Mouse (Mus musculus) lung, embryonic 14.5 days (tissue): ENCODE measurements around the gene Tas2r136. TPM values are rescaled to one million over a fixed set of nuclear protein-coding genes. Genes with fewer than 3 reads are reported as not detected.

Experiments
- ATAC-seq: fragments of 200-750 bp; cut with Nextera tagmentation; 2 replicates; pipeline ENCODE4 v1.8.0; 2017; ENCODE audit warnings: mild to moderate bottlenecking, moderate TSS enrichment, moderate library complexity; ENCODE audit not compliant: insufficient read depth
- DNase-seq: peaks from one replicate; pipeline ENCODE4 v3.0.0-alpha.2; 2015
- H3K27ac ChIP-seq: fragments of 300-500 bp; sonication (generic); 2 replicates; pipeline ENCODE4 v1.5.1; 2014; ENCODE audit warnings: low read depth, mild to moderate bottlenecking, moderate library complexity
- H3K27me3 ChIP-seq: fragments of 300-500 bp; sonication (generic); 2 replicates; pipeline ENCODE4 v1.6.1; 2014; ENCODE audit warnings: low read length, control low read depth; ENCODE audit not compliant: insufficient read depth
- H3K36me3 ChIP-seq: fragments of 300-500 bp; sonication (generic); 2 replicates; pipeline ENCODE4 v1.6.1; 2014; ENCODE audit warnings: control low read depth; ENCODE audit not compliant: insufficient read depth
- H3K4me1 ChIP-seq: fragments of 300-500 bp; sonication (generic); 2 replicates; pipeline ENCODE4 v1.6.1; 2014; ENCODE audit warnings: antibody characterized with exemption, control low read depth; ENCODE audit not compliant: insufficient read depth
- H3K4me2 ChIP-seq: fragments of 300-500 bp; sonication (generic); 2 replicates; pipeline ENCODE4 v1.6.1; 2014; ENCODE audit warnings: mild to moderate bottlenecking
- H3K4me3 ChIP-seq: fragments of 300-500 bp; sonication (generic); 2 replicates; pipeline ENCODE4 v1.5.1; 2014; ENCODE audit warnings: low read depth, low read length
- H3K9ac ChIP-seq: fragments of 300-500 bp; sonication (generic); 2 replicates; pipeline ENCODE4 v1.6.1; 2014
- H3K9me3 ChIP-seq: fragments of 300-500 bp; sonication (generic); 2 replicates; pipeline ENCODE4 v1.6.1; 2016; ENCODE audit warnings: low read depth, low read length, control low read depth
- CTCF ChIP-seq: IDR thresholded peaks from 2 replicates; pipeline ENCODE4 v1.5.1; 2016; ENCODE audit warnings: antibody characterized with exemption, low read depth
- WGBS: fragments of 180-500 bp; shearing (Covaris S2); extraction: QIAGEN DNeasy Blood & Tissue Kit; methylation state at CpG from one replicate; pipeline ENCODE4 v1.1.7; 2014; 5-methylcytosine and 5-hydroxymethylcytosine counted together
- polyA plus RNA-seq: library from polyadenylated mRNA; unstranded; fragments of >200 nt; fragmentation: Nextera tagmentation; extraction: Ambion mirVana; gene quantifications from 2 replicates; pipeline ENCODE4 v1.2.1, GENCODE M21; 2014

Tas2r136 gene
- not detected in 2 replicates for polyA plus RNA-seq

- Histone ChIP-seq H3K4me3 (no peak within 1 kb of the TSS), H3K4me2 (no peak within 1 kb of the TSS), H3K36me3 (no peaks in the 10 kb centered on the region), H3K9ac (no peak within 1 kb of the TSS), H3K27ac (no peak within 1 kb of the TSS), H3K4me1 (no peaks in the 10 kb centered on the region), H3K27me3 (no peaks in the 10 kb centered on the region), H3K9me3 (no peaks in the 10 kb centered on the region)
- no peak for TF ChIP-seq CTCF
- DNase-seq (no peak), ATAC-seq (no peak)
Observed at GRCm38 (mm10) chr6:132778062-132778461, at the start of gene Tas2r136. Gene Tas2r136 (minus strand): TSS chr6:132778162.

GRCm38 (mm10) chr6:132802518-132802917, 24.6 kb upstream of the Tas2r136 start, which contains the start of gene Tas2r117:
Gene Tas2r117 (plus strand): TSS chr6:132802818.
- Histone ChIP-seq H3K27me3 (no peaks in the 10 kb centered on the region), H3K4me2 (no peak within 1 kb of the TSS), H3K36me3 (no peaks in the 10 kb centered on the region), H3K4me3 (no peak within 1 kb of the TSS), H3K4me1 (no peaks in the 10 kb centered on the region), H3K9me3 (no peaks in the 10 kb centered on the region), H3K9ac (no peak within 1 kb of the TSS), H3K27ac (no peak within 1 kb of the TSS)
- ATAC-seq (no peak), DNase-seq (no peak)
- TF ChIP-seq CTCF = no peak
- 79% methylated on average over 1 of the region's 1 CpGs for WGBS

- no peak for TF ChIP-seq CTCF
Observed at GRCm38 (mm10) chr6:132795393-132795792, 17.4 kb upstream of the Tas2r136 start.

DNA sequence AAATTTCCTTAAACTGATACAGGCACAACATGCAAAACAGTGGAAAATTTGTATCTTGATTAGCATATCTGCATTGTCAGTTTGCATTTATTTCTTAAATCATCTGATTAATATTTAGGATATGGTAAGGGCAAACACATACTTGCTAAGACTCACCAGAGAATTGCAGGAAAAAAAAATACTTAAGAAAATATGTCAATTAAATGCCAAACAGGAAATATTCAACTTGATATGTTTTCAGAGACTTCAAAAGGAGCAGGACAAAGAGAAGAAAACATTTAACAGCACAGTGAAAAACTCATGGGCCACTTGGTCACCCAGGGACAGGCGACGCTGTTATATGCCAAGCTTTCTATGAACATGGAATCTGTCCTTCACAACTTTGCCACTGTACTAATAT, 16.1 kb downstream of the Tas2r136 start, which contains the start of gene Tas2r102:
Gene Tas2r102, plus strand, starts transcription at position 301 of the 400 bp plus-strand sequence.
- H3K36me3 ChIP-seq = no peaks in the 10 kb centered on the region
- no peak for TF ChIP-seq CTCF
- no peaks in the 10 kb centered on the region for H3K9me3 ChIP-seq
- no peak within 1 kb of the TSS for H3K9ac ChIP-seq
- H3K4me3 ChIP-seq = no peak within 1 kb of the TSS
- H3K4me2 ChIP-seq = no peak within 1 kb of the TSS
- no peak for DNase-seq
- WGBS = 84% methylated on average over 2 of the region's 2 CpGs
- no peaks in the 10 kb centered on the region for H3K27me3 ChIP-seq
- no peak for ATAC-seq
- no peak within 1 kb of the TSS for H3K27ac ChIP-seq
- H3K4me1 ChIP-seq = no peaks in the 10 kb centered on the region

More at GRCm38 (mm10) chr6:132795393-132795792, 17.4 kb upstream of the Tas2r136 start:
- Histone ChIP-seq H3K4me3 (no peak overlapping the region), H3K4me1 (no peaks in the 10 kb centered on the region), H3K27ac (no peak overlapping the region), H3K4me2 (no peak overlapping the region), H3K9ac (no peak overlapping the region), H3K36me3 (no peaks in the 10 kb centered on the region), H3K9me3 (peaks cover 5% of the 10 kb centered on the region; the same call in 1 of the 2 replicates), H3K27me3 (no peaks in the 10 kb centered on the region)
- peak; percentile 68 for DNase-seq
- WGBS = 16% methylated on average over 1 of the region's 1 CpGs
- ATAC-seq = peak; percentile 93

DNA sequence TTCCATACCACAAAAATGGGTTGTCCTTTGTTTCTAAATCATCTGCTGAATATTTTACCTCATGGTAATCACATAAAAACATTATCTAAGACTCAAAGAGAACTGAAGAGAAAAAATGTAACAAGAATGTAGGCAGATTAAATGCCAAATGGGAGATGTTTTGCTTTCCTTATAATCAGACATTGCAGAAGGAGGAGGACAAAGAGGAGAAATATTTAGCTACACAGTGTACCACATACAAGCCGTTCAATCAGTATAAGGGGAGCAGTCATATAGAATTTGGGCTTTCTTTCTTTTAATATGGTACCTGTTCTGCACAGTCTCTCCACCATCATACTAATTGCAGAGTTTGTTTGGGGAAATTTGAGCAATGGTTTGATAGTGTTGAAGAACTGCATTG, 23.5 kb downstream of the Tas2r136 start, which contains the start of gene Tas2r124:
Gene Tas2r124, plus strand, starts transcription at position 301 of the 400 bp plus-strand sequence.
- no peak for TF ChIP-seq CTCF
- WGBS = 78% methylated on average over 1 of the region's 1 CpGs
- Histone ChIP-seq H3K27me3 (no peaks in the 10 kb centered on the region), H3K4me3 (no peak within 1 kb of the TSS), H3K36me3 (no peaks in the 10 kb centered on the region), H3K9ac (no peak within 1 kb of the TSS), H3K9me3 (no peaks in the 10 kb centered on the region), H3K4me1 (no peaks in the 10 kb centered on the region), H3K4me2 (no peak within 1 kb of the TSS), H3K27ac (no peak within 1 kb of the TSS)
- ATAC-seq (no peak), DNase-seq (no peak)

DNA sequence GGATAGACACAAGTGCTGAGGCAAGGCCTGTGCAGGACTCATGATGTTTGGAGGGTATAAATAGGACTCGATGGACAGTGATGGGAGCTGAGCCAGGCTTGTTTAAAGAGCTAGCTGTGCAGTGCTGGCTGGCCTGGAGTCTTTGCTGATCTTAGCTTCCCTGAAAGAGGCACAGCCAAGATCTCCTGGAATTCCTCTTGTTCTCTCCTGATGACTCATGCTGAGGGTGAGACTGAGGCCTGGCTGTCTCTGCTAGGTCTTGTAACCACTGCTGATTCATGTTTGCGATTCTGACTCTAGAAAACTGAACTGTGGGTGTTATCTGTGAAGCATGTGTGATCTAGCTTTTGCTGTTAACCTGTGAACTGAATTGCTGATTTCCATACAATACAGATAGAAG, 27.8 kb downstream of the Tas2r136 start:
- 78% methylated on average over 2 of the region's 2 CpGs for WGBS
- H3K27ac ChIP-seq = no peak overlapping the region
- H3K4me1 ChIP-seq = no peaks in the 10 kb centered on the region
- DNase-seq = peak; percentile 0
- H3K4me2 ChIP-seq = no peak overlapping the region
- TF ChIP-seq CTCF = no peak
- ATAC-seq = no peak
- no peaks in the 10 kb centered on the region for H3K27me3 ChIP-seq
- H3K9ac ChIP-seq = no peak overlapping the region
- no peaks in the 10 kb centered on the region for H3K9me3 ChIP-seq
- H3K36me3 ChIP-seq = no peaks in the 10 kb centered on the region
- no peak overlapping the region for H3K4me3 ChIP-seq

- no peak for TF ChIP-seq CTCF
- Histone ChIP-seq H3K9me3 (no peaks in the 10 kb centered on the region), H3K36me3 (no peaks in the 10 kb centered on the region), H3K4me1 (no peaks in the 10 kb centered on the region), H3K27ac (no peak within 1 kb of the TSS), H3K4me2 (no peak within 1 kb of the TSS), H3K27me3 (no peaks in the 10 kb centered on the region), H3K9ac (no peak within 1 kb of the TSS), H3K4me3 (no peak within 1 kb of the TSS)
- ATAC-seq (no peak), DNase-seq (no peak)
- WGBS = 64% methylated on average over 2 of the region's 2 CpGs
Observed at GRCm38 (mm10) chr6:132737935-132738334, 40.0 kb downstream of the Tas2r136 start, which contains the start of gene Tas2r115. Gene Tas2r115 (minus strand): TSS chr6:132738035.

Other genes starting within 250 kb of the Tas2r136 start
- not detected in 2 replicates for gene Prh1, start 208.4 kb downstream of the Tas2r136 start, polyA plus RNA-seq
- not detected in 2 replicates for gene Prp2, start 182.2 kb downstream of the Tas2r136 start, polyA plus RNA-seq
- gene A630073D07Rik, start 126.6 kb downstream of the Tas2r136 start, polyA plus RNA-seq = not detected in 2 replicates
- not detected in 2 replicates for gene Tas2r120, start 121.2 kb downstream of the Tas2r136 start, polyA plus RNA-seq
- not detected in 2 replicates for gene Tas2r121, start 77.2 kb downstream of the Tas2r136 start, polyA plus RNA-seq
- not detected in 2 replicates for gene Tas2r122, start 66.2 kb downstream of the Tas2r136 start, polyA plus RNA-seq
- gene Tas2r115, start 40.1 kb downstream of the Tas2r136 start, polyA plus RNA-seq = not detected in 2 replicates
- not detected in 2 replicates for gene Tas2r124, start 23.4 kb downstream of the Tas2r136 start, polyA plus RNA-seq
- gene Tas2r102, start 16.0 kb downstream of the Tas2r136 start, polyA plus RNA-seq = not detected in 2 replicates
- gene Tas2r117, start 24.7 kb upstream of the Tas2r136 start, polyA plus RNA-seq = not detected in 2 replicates
- not detected in 2 replicates for gene Tas2r123, start 69.0 kb upstream of the Tas2r136 start, polyA plus RNA-seq
- gene Tas2r116, start 77.3 kb upstream of the Tas2r136 start, polyA plus RNA-seq = not detected in 2 replicates
- not detected in 2 replicates for gene Tas2r110, start 89.8 kb upstream of the Tas2r136 start, polyA plus RNA-seq
- gene Tas2r113, start 114.8 kb upstream of the Tas2r136 start, polyA plus RNA-seq = not detected in 2 replicates
- not detected in 2 replicates for gene Tas2r125, start 131.5 kb upstream of the Tas2r136 start, polyA plus RNA-seq
- gene Tas2r129, start 172.9 kb upstream of the Tas2r136 start, polyA plus RNA-seq = not detected in 2 replicates
- gene Tas2r131, start 179.8 kb upstream of the Tas2r136 start, polyA plus RNA-seq = not detected in 2 replicates
- gene Tas2r109, start 202.8 kb upstream of the Tas2r136 start, polyA plus RNA-seq = not detected in 2 replicates